Mouse (Mus musculus) cerebellum, postnatal 4 days (tissue): Measurements from ENCODE around the gene Hes2.

Experiments used
- DNase-seq, 2 experiments: peaks; one replicate each; pipeline ENCODE4 v3.0.0; 2022; ENCODE audit warnings: low spot score in 2 of 2, mixed read lengths in 1 of 2

Gene Hes2

GRCm38 (mm10) chr4:152185510-152186204, 27.0 kb downstream of the Hes2 start:
- no peak for DNase-seq

- no peak for DNase-seq
Observed at GRCm38 (mm10) chr4:152186205-152187082, 27.8 kb downstream of the Hes2 start.

- DNase-seq: no peak
Observed at GRCm38 (mm10) chr4:152187142-152187541, 28.5 kb downstream of the Hes2 start.

GRCm38 (mm10) chr4:152188651-152189050, 30.0 kb downstream of the Hes2 start:
- no peak for DNase-seq

- DNase-seq: no peak
Observed at GRCm38 (mm10) chr4:152189071-152189470, 30.4 kb downstream of the Hes2 start.

GRCm38 (mm10) chr4:152189691-152190090, 31.0 kb downstream of the Hes2 start:
- DNase-seq: no peak

- DNase-seq: no peak
Observed at GRCm38 (mm10) chr4:152190096-152190653, 31.5 kb downstream of the Hes2 start.

- DNase-seq: no peak
Observed at GRCm38 (mm10) chr4:152190701-152191100, 32.0 kb downstream of the Hes2 start.

- DNase-seq: no peak
Observed at GRCm38 (mm10) chr4:152192569-152192968, 33.9 kb downstream of the Hes2 start.

- no peak for DNase-seq
Observed at GRCm38 (mm10) chr4:152194476-152195175, 36.0 kb downstream of the Hes2 start.

- DNase-seq: no peak
Observed at GRCm38 (mm10) chr4:152196276-152196675, 37.6 kb downstream of the Hes2 start.

- DNase-seq: no peak
Observed at GRCm38 (mm10) chr4:152197545-152197944, 38.9 kb downstream of the Hes2 start.

GRCm38 (mm10) chr4:152199617-152200016, 41.0 kb downstream of the Hes2 start:
- no peak for DNase-seq

- no peak for DNase-seq
Observed at GRCm38 (mm10) chr4:152201492-152201891, 42.8 kb downstream of the Hes2 start.

- no peak for DNase-seq
Observed at GRCm38 (mm10) chr4:152202418-152202817, 43.8 kb downstream of the Hes2 start.

GRCm38 (mm10) chr4:152202905-152203304, 44.2 kb downstream of the Hes2 start:
- no peak for DNase-seq

- DNase-seq: no peak
Observed at GRCm38 (mm10) chr4:152204663-152205062, 46.0 kb downstream of the Hes2 start.

- DNase-seq: no peak
Observed at GRCm38 (mm10) chr4:152206199-152206598, 47.5 kb downstream of the Hes2 start.

GRCm38 (mm10) chr4:152209623-152210022, 51.0 kb downstream of the Hes2 start:
- no peak for DNase-seq
